In the genomic region with DNA sequence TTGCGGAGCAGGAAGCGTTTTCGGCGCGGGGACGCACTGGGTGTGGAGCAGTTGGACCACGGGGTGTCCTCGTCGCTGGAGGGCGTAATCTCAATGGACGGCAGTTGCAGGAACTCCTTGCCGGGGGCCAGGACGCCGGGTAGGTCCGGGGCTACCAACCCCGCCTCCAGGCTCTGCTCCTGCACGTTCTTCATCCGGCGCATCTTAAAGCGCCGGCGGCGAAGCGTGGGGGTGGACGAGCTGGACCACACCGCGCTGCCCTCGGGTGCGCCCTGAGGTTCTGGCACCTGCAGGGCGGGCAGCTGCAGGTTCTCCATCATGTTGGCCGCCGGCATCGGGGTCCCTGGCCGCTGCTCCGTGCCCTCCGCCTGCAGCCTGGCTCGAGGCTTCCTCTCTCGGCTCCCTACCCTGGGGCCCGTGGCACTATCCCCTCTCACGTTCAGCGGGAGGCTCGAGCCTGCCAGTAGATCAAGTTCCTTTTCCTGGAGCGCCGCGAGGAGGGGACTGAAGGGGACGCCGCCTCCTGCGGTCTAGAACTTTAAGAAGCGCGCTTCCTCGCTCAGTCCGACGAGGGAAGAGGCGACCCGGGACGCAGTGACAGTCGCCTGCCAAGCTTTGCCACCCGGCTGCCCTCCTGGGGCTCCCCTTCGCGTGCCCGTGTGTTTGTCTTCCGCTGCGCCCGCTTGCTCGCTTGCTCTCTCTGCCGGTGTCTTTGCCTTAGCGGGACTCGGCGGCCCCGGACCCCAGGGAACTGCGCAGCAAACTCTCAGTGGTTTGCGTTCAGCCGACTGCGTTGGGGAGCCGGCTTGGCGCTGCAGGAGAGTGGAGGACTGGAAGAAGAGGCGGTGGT, we compare ENCODE assay signal across 8 mouse cellular contexts.
DNase-seq lines count a peak whose midpoint lies in the region; ATAC-seq and TF ChIP-seq lines count a peak whose summit lies in the region.

No protein-coding gene starts in this region.

- peak overlapping the region; percentile 53 for H3K9ac ChIP-seq in intestine, postnatal 0 days (ENCODE audit: low read depth, low read length)
- peak overlapping the region; percentile 25; the same call in 1 of the 2 replicates for H3K9ac ChIP-seq in liver, embryonic 15.5 days
- peak overlapping the region; percentile 50 for H3K9ac ChIP-seq in stomach, embryonic 14.5 days (replicated peaks; ENCODE audit: low read depth, low read length)

- peak overlapping the region; percentile 70 for H3K27ac ChIP-seq in kidney, adult 2 months (ENCODE audit: insufficient read depth, low read depth, low read length)
- H3K27ac ChIP-seq in intestine, postnatal 0 days (ENCODE audit: low read depth, low read length), result peak overlapping the region; percentile 68
- H3K27ac ChIP-seq in liver, embryonic 15.5 days (replicated peaks), result peak overlapping the region; percentile 57
- peak overlapping the region; percentile 71; the same call in 1 of the 2 replicates for H3K27ac ChIP-seq in stomach, embryonic 14.5 days (ENCODE audit: low read length)

- H3K36me3 ChIP-seq in kidney, adult 2 months (ENCODE audit: control insufficient read depth, insufficient read depth, low read length), result no peaks in the 10 kb centered on the region; the same call in 1 of the 2 replicates
- no peaks in the 10 kb centered on the region for H3K36me3 ChIP-seq in intestine, postnatal 0 days (ENCODE audit: control insufficient read depth, insufficient read depth)
- no peaks in the 10 kb centered on the region for H3K36me3 ChIP-seq in liver, embryonic 15.5 days (replicated peaks)
- H3K36me3 ChIP-seq in stomach, embryonic 14.5 days (ENCODE audit: control insufficient read depth, insufficient read depth, low read length), result no peaks in the 10 kb centered on the region

- ATAC-seq in intestine, postnatal 0 days, result peak; percentile 54
- ATAC-seq in liver, embryonic 15.5 days (ENCODE audit: insufficient read depth), result peak; percentile 46; the same call in 1 of the 2 replicates
- ATAC-seq in stomach, embryonic 14.5 days (ENCODE audit: insufficient number of reproducible peaks, insufficient read depth, low FRiP score, low read depth), result peak; percentile 43

- H3K4me1 ChIP-seq in kidney, adult 2 months (ENCODE audit: control insufficient read depth, insufficient read depth, low read length), result peaks cover 42% of the 10 kb centered on the region
- peaks cover 5% of the 10 kb centered on the region; the same call in 1 of the 2 replicates for H3K4me1 ChIP-seq in intestine, postnatal 0 days (replicated peaks; ENCODE audit: control insufficient read depth, insufficient read depth, low read length)
- H3K4me1 ChIP-seq in liver, embryonic 15.5 days (replicated peaks), result peaks cover 3% of the 10 kb centered on the region
- peaks cover 11% of the 10 kb centered on the region; the same call in 1 of the 2 replicates for H3K4me1 ChIP-seq in stomach, embryonic 14.5 days (ENCODE audit: control insufficient read depth, insufficient read depth, low read length)

- no peaks in the 10 kb centered on the region for H3K27me3 ChIP-seq in kidney, adult 2 months (replicated peaks; ENCODE audit: control insufficient read depth, insufficient read depth, low read length)
- H3K27me3 ChIP-seq in intestine, postnatal 0 days (replicated peaks; ENCODE audit: control insufficient read depth, insufficient read depth, low read length), result no peaks in the 10 kb centered on the region
- H3K27me3 ChIP-seq in liver, embryonic 15.5 days, result peaks cover 18% of the 10 kb centered on the region
- no peaks in the 10 kb centered on the region for H3K27me3 ChIP-seq in stomach, embryonic 14.5 days (ENCODE audit: control insufficient read depth, insufficient read depth, low read length)

- H3K4me2 ChIP-seq in intestine, postnatal 0 days (replicated peaks; ENCODE audit: low read depth), result peak overlapping the region; percentile 93
- H3K4me2 ChIP-seq in liver, embryonic 15.5 days, result peak overlapping the region; percentile 82
- H3K4me2 ChIP-seq in stomach, embryonic 14.5 days (replicated peaks; ENCODE audit: low read depth, low read length), result peak overlapping the region; percentile 100

- 5% methylated on average over 77 of the region's 77 CpGs for WGBS in kidney, adult 2 months
- WGBS in intestine, postnatal 0 days, result under 1% methylated on average over 73 of the region's 77 CpGs
- under 1% methylated on average over 77 of the region's 77 CpGs for WGBS in liver, embryonic 15.5 days (ENCODE audit: insufficient replicate concordance)
- under 1% methylated on average over 75 of the region's 77 CpGs for WGBS in stomach, embryonic 14.5 days

- DNase-seq in kidney, adult 2 months, result peak; percentile 52
- no peak for DNase-seq in kidney, adult 9 months
- DNase-seq in embryo, embryonic 11 days, result peak; percentile 69
- peak; percentile 98 for DNase-seq in heart, adult 11 months
- DNase-seq in natural killer cell, adult 2 months (ENCODE audit: low spot score in 2 of 2), result peak; percentile 64 to 65

- no peak for TF ChIP-seq CTCF in kidney, adult 2 months (conservative IDR thresholded peaks at IDR 0.05; ENCODE audit: insufficient read depth, insufficient read length, low read depth, low read length)
- TF ChIP-seq CTCF in intestine, postnatal 0 days (IDR thresholded peaks at IDR 0.05; ENCODE audit: low read depth), result peak; percentile 45

- H3K9me3 ChIP-seq in intestine, postnatal 0 days (ENCODE audit: control insufficient read depth), result no peaks in the 10 kb centered on the region
- H3K9me3 ChIP-seq in liver, embryonic 15.5 days (replicated peaks), result no peaks in the 10 kb centered on the region
- H3K9me3 ChIP-seq in stomach, embryonic 14.5 days (ENCODE audit: control insufficient read depth, low read depth, low read length), result no peaks in the 10 kb centered on the region

- peak overlapping the region; percentile 37 for H3K4me3 ChIP-seq in kidney, adult 2 months (ENCODE audit: insufficient read depth, low read depth, low read length)
- peak overlapping the region; percentile 56 for H3K4me3 ChIP-seq in intestine, postnatal 0 days (ENCODE audit: low read depth, low read length)
- H3K4me3 ChIP-seq in liver, embryonic 15.5 days (replicated peaks), result peak overlapping the region; percentile 58
- peak overlapping the region; percentile 63 for H3K4me3 ChIP-seq in stomach, embryonic 14.5 days (ENCODE audit: low read depth, low read length)

- TF ChIP-seq POLR2A in kidney, adult 2 months (IDR thresholded peaks at IDR 0.05; ENCODE audit: low read depth, low read length), result no peak
